Mouse (Mus musculus) embryonic facial prominence, embryonic 13.5 days (tissue): Measurements from ENCODE around the gene Map2k6. TPM values are rescaled to one million over a fixed set of nuclear protein-coding genes. Genes with fewer than 3 reads are reported as not detected.
"Not testable (repeated sequence)": the region's sequence is repeated elsewhere in the genome, so short reads cannot be mapped to it uniquely, and the experiment has no call there.

Experiments used
- ATAC-seq: fragments of 200-750 bp; cut with Nextera tagmentation; 2 replicates; pipeline ENCODE4 v1.8.0; 2017; ENCODE audit warnings: low read depth; ENCODE audit not compliant: insufficient number of reproducible peaks, insufficient read depth, low FRiP score, low TSS enrichment
- H3K27ac ChIP-seq: fragments of 300-500 bp; sonication (generic); 2 replicates; pipeline ENCODE4 v1.5.1; 2015; ENCODE audit warnings: moderate library complexity, mild to moderate bottlenecking, inconsistent platforms
- H3K27me3 ChIP-seq: fragments of 300-500 bp; sonication (generic); 2 replicates; pipeline ENCODE4 v1.6.1; 2015; ENCODE audit warnings: mild to moderate bottlenecking, inconsistent platforms
- H3K36me3 ChIP-seq: fragments of 300-500 bp; sonication (generic); 2 replicates; pipeline ENCODE4 v1.6.1; 2015; ENCODE audit warnings: mild to moderate bottlenecking, inconsistent platforms
- H3K4me1 ChIP-seq: fragments of 300-500 bp; sonication (generic); 2 replicates; pipeline ENCODE4 v1.6.1; 2015; ENCODE audit warnings: inconsistent platforms
- H3K4me2 ChIP-seq: fragments of 300-500 bp; sonication (generic); 2 replicates; pipeline ENCODE4 v1.6.1; 2015; ENCODE audit warnings: moderate library complexity, mild to moderate bottlenecking, inconsistent platforms
- H3K4me3 ChIP-seq: fragments of 300-500 bp; sonication (generic); 2 replicates; pipeline ENCODE4 v1.5.1; 2015; ENCODE audit warnings: mild to moderate bottlenecking, inconsistent platforms
- H3K9ac ChIP-seq: fragments of 300-500 bp; sonication (generic); 2 replicates; pipeline ENCODE4 v1.6.1; 2015; ENCODE audit warnings: mild to moderate bottlenecking, inconsistent platforms
- H3K9me3 ChIP-seq: fragments of 300-500 bp; sonication (generic); 2 replicates; pipeline ENCODE4 v1.6.1; 2016; ENCODE audit warnings: inconsistent platforms
- WGBS: fragments of 180-500 bp; shearing (Covaris S2); methylation state at CpG from one replicate; pipeline ENCODE4 v1.1.7; 2015; ENCODE audit warnings: mixed read lengths; 5-methylcytosine and 5-hydroxymethylcytosine counted together
- polyA plus RNA-seq: library from polyadenylated mRNA; unstranded; fragments of >200 nt; fragmentation: Nextera tagmentation; extraction: Ambion mirVana; gene quantifications from 2 replicates; pipeline ENCODE4 v1.2.1, GENCODE M21; 2015

Map2k6 gene
- polyA plus RNA-seq: 38.1 and 38.6 TPM in 2 replicates

- ATAC-seq: peak; percentile 89
Observed at GRCm38 (mm10) chr11:110398553-110399239, at the start of gene Map2k6. Gene Map2k6, plus strand, starts transcription at chr11:110399122.

GRCm38 (mm10) chr11:110354261-110354660, 44.7 kb upstream of the Map2k6 start:
- 78% methylated on average over 9 of the region's 9 CpGs for WGBS
- no peak for ATAC-seq
- Histone ChIP-seq H3K4me3 (no peak overlapping the region), H3K36me3 (no peaks in the 10 kb centered on the region), H3K9me3 (no peaks in the 10 kb centered on the region), H3K27ac (no peak overlapping the region), H3K27me3 (no peaks in the 10 kb centered on the region), H3K4me1 (no peaks in the 10 kb centered on the region), H3K9ac (no peak overlapping the region), H3K4me2 (no peak overlapping the region)

More at GRCm38 (mm10) chr11:110398553-110399239, at the start of gene Map2k6:
- H3K9ac ChIP-seq: peak within 1 kb of the TSS; percentile 79
- no peaks in the 10 kb centered on the region for H3K36me3 ChIP-seq
- H3K27ac ChIP-seq: peak within 1 kb of the TSS; percentile 76
- peak within 1 kb of the TSS; percentile 66 for H3K4me2 ChIP-seq
- WGBS: 6% methylated on average over 20 of the region's 20 CpGs
- no peaks in the 10 kb centered on the region for H3K27me3 ChIP-seq
- H3K4me3 ChIP-seq: peak within 1 kb of the TSS; percentile 70
- peaks cover 26% of the 10 kb centered on the region for H3K4me1 ChIP-seq
- no peaks in the 10 kb centered on the region for H3K9me3 ChIP-seq

GRCm38 (mm10) chr11:110355131-110355530, 43.8 kb upstream of the Map2k6 start:
- not testable (repeated sequence) for H3K27me3 ChIP-seq, H3K9me3 ChIP-seq, H3K27ac ChIP-seq, H3K4me1 ChIP-seq, H3K4me2 ChIP-seq, ATAC-seq, H3K4me3 ChIP-seq, H3K36me3 ChIP-seq, H3K9ac ChIP-seq
- WGBS: 86% methylated on average over 9 of the region's 9 CpGs

- H3K9ac ChIP-seq: no peak overlapping the region
- no peak overlapping the region for H3K27ac ChIP-seq
- H3K9me3 ChIP-seq: peaks cover 5% of the 10 kb centered on the region; the same call in 1 of the 2 replicates
- no peak overlapping the region for H3K4me3 ChIP-seq
- no peak overlapping the region for H3K4me2 ChIP-seq
- H3K36me3 ChIP-seq: no peaks in the 10 kb centered on the region
- no peak for ATAC-seq
- WGBS: 68% methylated on average over 16 of the region's 16 CpGs
- H3K27me3 ChIP-seq: no peaks in the 10 kb centered on the region
- no peaks in the 10 kb centered on the region for H3K4me1 ChIP-seq
Observed at GRCm38 (mm10) chr11:110357756-110358551, 41.0 kb upstream of the Map2k6 start.

- no peaks in the 10 kb centered on the region for H3K36me3 ChIP-seq
- no peak for ATAC-seq
Observed at GRCm38 (mm10) chr11:110365016-110365415, 33.9 kb upstream of the Map2k6 start.

GRCm38 (mm10) chr11:110366902-110367301, 32.0 kb upstream of the Map2k6 start:
- 79% methylated on average over 3 of the region's 3 CpGs for WGBS
- Histone ChIP-seq H3K27me3 (no peaks in the 10 kb centered on the region), H3K4me3 (no peak overlapping the region), H3K4me2 (no peak overlapping the region), H3K27ac (no peak overlapping the region), H3K36me3 (no peaks in the 10 kb centered on the region), H3K9ac (no peak overlapping the region), H3K9me3 (no peaks in the 10 kb centered on the region), H3K4me1 (peaks cover 6% of the 10 kb centered on the region; the same call in 1 of the 2 replicates)
- no peak for ATAC-seq

More at GRCm38 (mm10) chr11:110365016-110365415, 33.9 kb upstream of the Map2k6 start:
- Histone ChIP-seq H3K9ac (no peak overlapping the region), H3K27me3 (no peaks in the 10 kb centered on the region), H3K27ac (no peak overlapping the region), H3K4me3 (no peak overlapping the region), H3K4me1 (peaks cover 6% of the 10 kb centered on the region; the same call in 1 of the 2 replicates), H3K9me3 (no peaks in the 10 kb centered on the region), H3K4me2 (no peak overlapping the region)
- 70% methylated on average over 3 of the region's 3 CpGs for WGBS

GRCm38 (mm10) chr11:110367638-110368037, 31.3 kb upstream of the Map2k6 start:
- Histone ChIP-seq H3K4me2 (no peak overlapping the region), H3K4me1 (peaks cover 6% of the 10 kb centered on the region; the same call in 1 of the 2 replicates), H3K4me3 (no peak overlapping the region), H3K27me3 (no peaks in the 10 kb centered on the region), H3K9me3 (no peaks in the 10 kb centered on the region), H3K36me3 (no peaks in the 10 kb centered on the region), H3K9ac (no peak overlapping the region), H3K27ac (no peak overlapping the region)
- no peak for ATAC-seq
- WGBS: 86% methylated on average over 13 of the region's 13 CpGs

- ATAC-seq: no peak
- WGBS: 14% methylated on average over 15 of the region's 15 CpGs
- H3K9me3 ChIP-seq: no peaks in the 10 kb centered on the region
Observed at GRCm38 (mm10) chr11:110369312-110370019, 29.5 kb upstream of the Map2k6 start.

GRCm38 (mm10) chr11:110371827-110372226, 27.1 kb upstream of the Map2k6 start:
- Histone ChIP-seq H3K9me3 (no peaks in the 10 kb centered on the region), H3K4me2 (no peak overlapping the region), H3K4me3 (no peak overlapping the region), H3K27ac (no peak overlapping the region), H3K27me3 (no peaks in the 10 kb centered on the region), H3K4me1 (peaks cover 6% of the 10 kb centered on the region; the same call in 1 of the 2 replicates), H3K9ac (no peak overlapping the region), H3K36me3 (no peaks in the 10 kb centered on the region)
- no peak for ATAC-seq
- 47% methylated on average over 8 of the region's 8 CpGs for WGBS

More at GRCm38 (mm10) chr11:110369312-110370019, 29.5 kb upstream of the Map2k6 start:
- Histone ChIP-seq H3K27me3 (no peaks in the 10 kb centered on the region), H3K4me3 (no peak overlapping the region), H3K4me2 (peak overlapping the region; percentile 35), H3K36me3 (no peaks in the 10 kb centered on the region), H3K9ac (no peak overlapping the region), H3K4me1 (peaks cover 6% of the 10 kb centered on the region; the same call in 1 of the 2 replicates), H3K27ac (no peak overlapping the region)

- Histone ChIP-seq H3K36me3 (no peaks in the 10 kb centered on the region), H3K4me1 (peaks cover 6% of the 10 kb centered on the region; the same call in 1 of the 2 replicates), H3K27me3 (no peaks in the 10 kb centered on the region), H3K9me3 (no peaks in the 10 kb centered on the region), H3K4me3 (no peak overlapping the region), H3K27ac (no peak overlapping the region), H3K9ac (no peak overlapping the region), H3K4me2 (no peak overlapping the region)
- 72% methylated on average over 15 of the region's 15 CpGs for WGBS
- no peak for ATAC-seq
Observed at GRCm38 (mm10) chr11:110372266-110372954, 26.5 kb upstream of the Map2k6 start.

- ATAC-seq: no peak
- H3K27ac ChIP-seq: no peak overlapping the region
- WGBS: 80% methylated on average over 9 of the region's 9 CpGs
- no peak overlapping the region for H3K4me2 ChIP-seq
- H3K27me3 ChIP-seq: no peaks in the 10 kb centered on the region
- H3K4me1 ChIP-seq: peaks cover 6% of the 10 kb centered on the region; the same call in 1 of the 2 replicates
- no peak overlapping the region for H3K9ac ChIP-seq
- H3K36me3 ChIP-seq: no peaks in the 10 kb centered on the region
- H3K4me3 ChIP-seq: no peak overlapping the region
- H3K9me3 ChIP-seq: no peaks in the 10 kb centered on the region
Observed at GRCm38 (mm10) chr11:110374036-110374435, 24.9 kb upstream of the Map2k6 start.
